Mouse (Mus musculus): ENCODE measurements at regions not wholly inside any gene's neighbourhood (a gene's known extent, or its start where the extent isn't known, plus 50 kb on each side); places are given as distances from the start of the nearest gene placed in this dataset.

GRCm38 (mm10) chr17:80796386-80796785 lies 68.1 kb upstream of the Map4k3 start:
- Histone ChIP-seq H3K4me1 (ENCODE audit: control insufficient read depth, insufficient read depth, insufficient read length) (peaks cover under 1% of the 10 kb centered on the region; the same call in 1 of the 2 replicates), H3K36me3 (ENCODE audit: control insufficient read depth, insufficient read depth, low read length) (no peaks in the 10 kb centered on the region), H3K4me3 (ENCODE audit: extremely low read depth, insufficient read depth, insufficient read length) (no peak overlapping the region), H3K27ac (ENCODE audit: insufficient read depth, low read length) (no peak overlapping the region), H3K27me3 (ENCODE audit: control insufficient read depth, insufficient read depth, low read length) (no peaks in the 10 kb centered on the region)
- no peak for DNase-seq (ENCODE audit: low read depth in 1 of 2, low spot score in 2 of 2)
- no peak for TF ChIP-seq POLR2A (IDR thresholded peaks at IDR 0.05; ENCODE audit: low read depth, low read length)
- no peak for TF ChIP-seq CTCF (IDR thresholded peaks at IDR 0.05; ENCODE audit: extremely low read depth, insufficient read depth, insufficient read length, insufficient replicate concordance)
- WGBS: 91% methylated on average over 8 of the region's 8 CpGs

- no peaks in the 10 kb centered on the region for H3K27me3 ChIP-seq (ENCODE audit: control insufficient read depth, insufficient read depth, low read length)
- WGBS: 91% methylated on average over 8 of the region's 8 CpGs
- H3K36me3 ChIP-seq (ENCODE audit: control insufficient read depth, insufficient read depth, low read length): no peaks in the 10 kb centered on the region
- DNase-seq (ENCODE audit: low read depth in 1 of 2, low spot score in 2 of 2): no peak
- H3K27ac ChIP-seq (ENCODE audit: insufficient read depth, low read length): no peak overlapping the region
- no peak overlapping the region for H3K4me3 ChIP-seq (ENCODE audit: extremely low read depth, insufficient read depth, insufficient read length)
- no peak for TF ChIP-seq CTCF (IDR thresholded peaks at IDR 0.05; ENCODE audit: extremely low read depth, insufficient read depth, insufficient read length, insufficient replicate concordance)
- TF ChIP-seq POLR2A (IDR thresholded peaks at IDR 0.05; ENCODE audit: low read depth, low read length): no peak
- H3K4me1 ChIP-seq (ENCODE audit: control insufficient read depth, insufficient read depth, insufficient read length): no peaks in the 10 kb centered on the region
These were observed 67.3 kb upstream of the Map4k3 start for GRCm38 (mm10) chr17:80795453-80796105.

GRCm38 (mm10) chr17:80792605-80793004 lies 64.3 kb upstream of the Map4k3 start:
- no peak overlapping the region for H3K27ac ChIP-seq (ENCODE audit: insufficient read depth, low read length)
- 46% methylated on average over 4 of the region's 4 CpGs for WGBS

GRCm38 (mm10) chr17:80789706-80790105 lies 61.4 kb upstream of the Map4k3 start:
- no peak for DNase-seq (ENCODE audit: low read depth in 1 of 2, low spot score in 2 of 2)
- Histone ChIP-seq H3K4me3 (ENCODE audit: extremely low read depth, insufficient read depth, insufficient read length) (no peak overlapping the region; the same call in 1 of the 2 replicates), H3K4me1 (ENCODE audit: control insufficient read depth, insufficient read depth, insufficient read length) (no peaks in the 10 kb centered on the region), H3K27ac (ENCODE audit: insufficient read depth, low read length) (no peak overlapping the region), H3K36me3 (ENCODE audit: control insufficient read depth, insufficient read depth, low read length) (no peaks in the 10 kb centered on the region), H3K27me3 (ENCODE audit: control insufficient read depth, insufficient read depth, low read length) (no peaks in the 10 kb centered on the region)
- no peak for TF ChIP-seq CTCF (IDR thresholded peaks at IDR 0.05; ENCODE audit: extremely low read depth, insufficient read depth, insufficient read length, insufficient replicate concordance)
- WGBS: 50% methylated on average over 12 of the region's 12 CpGs

More at GRCm38 (mm10) chr17:80792605-80793004, 64.3 kb upstream of the Map4k3 start:
- DNase-seq (ENCODE audit: low read depth in 1 of 2, low spot score in 2 of 2): no peak
- H3K36me3 ChIP-seq (ENCODE audit: control insufficient read depth, insufficient read depth, low read length): no peaks in the 10 kb centered on the region
- no peak overlapping the region for H3K4me3 ChIP-seq (ENCODE audit: extremely low read depth, insufficient read depth, insufficient read length)
- TF ChIP-seq CTCF (IDR thresholded peaks at IDR 0.05; ENCODE audit: extremely low read depth, insufficient read depth, insufficient read length, insufficient replicate concordance): no peak
- TF ChIP-seq POLR2A (IDR thresholded peaks at IDR 0.05; ENCODE audit: low read depth, low read length): no peak
- H3K27me3 ChIP-seq (ENCODE audit: control insufficient read depth, insufficient read depth, low read length): no peaks in the 10 kb centered on the region
- H3K4me1 ChIP-seq (ENCODE audit: control insufficient read depth, insufficient read depth, insufficient read length): no peaks in the 10 kb centered on the region

- H3K36me3 ChIP-seq (ENCODE audit: control insufficient read depth, insufficient read depth, low read length): no peaks in the 10 kb centered on the region
- TF ChIP-seq CTCF (IDR thresholded peaks at IDR 0.05; ENCODE audit: extremely low read depth, insufficient read depth, insufficient read length, insufficient replicate concordance): no peak
- no peak for TF ChIP-seq POLR2A (IDR thresholded peaks at IDR 0.05; ENCODE audit: low read depth, low read length)
- DNase-seq (ENCODE audit: low read depth in 1 of 2, low spot score in 2 of 2): no peak
- no peak overlapping the region for H3K27ac ChIP-seq (ENCODE audit: insufficient read depth, low read length)
- H3K4me3 ChIP-seq (ENCODE audit: extremely low read depth, insufficient read depth, insufficient read length): no peak overlapping the region
- H3K27me3 ChIP-seq (ENCODE audit: control insufficient read depth, insufficient read depth, low read length): no peaks in the 10 kb centered on the region
- WGBS: 85% methylated on average over 3 of the region's 3 CpGs
- H3K4me1 ChIP-seq (ENCODE audit: control insufficient read depth, insufficient read depth, insufficient read length): no peaks in the 10 kb centered on the region
These were observed 60.7 kb upstream of the Map4k3 start for GRCm38 (mm10) chr17:80789000-80789399.

- Histone ChIP-seq H3K36me3 (ENCODE audit: control insufficient read depth, insufficient read depth, low read length) (no peaks in the 10 kb centered on the region), H3K4me1 (ENCODE audit: control insufficient read depth, insufficient read depth, insufficient read length) (no peaks in the 10 kb centered on the region), H3K27me3 (ENCODE audit: control insufficient read depth, insufficient read depth, low read length) (no peaks in the 10 kb centered on the region), H3K27ac (ENCODE audit: insufficient read depth, low read length) (no peak overlapping the region), H3K4me3 (ENCODE audit: extremely low read depth, insufficient read depth, insufficient read length) (no peak overlapping the region)
- DNase-seq (ENCODE audit: low read depth in 1 of 2, low spot score in 2 of 2): no peak
- TF ChIP-seq CTCF (IDR thresholded peaks at IDR 0.05; ENCODE audit: extremely low read depth, insufficient read depth, insufficient read length, insufficient replicate concordance) (no peak), POLR2A (IDR thresholded peaks at IDR 0.05; ENCODE audit: low read depth, low read length) (no peak)
- 83% methylated on average over 2 of the region's 2 CpGs for WGBS
These were observed 58.6 kb upstream of the Map4k3 start for GRCm38 (mm10) chr17:80786858-80787257.

- no peak for DNase-seq (ENCODE audit: low read depth in 1 of 2, low spot score in 2 of 2)
- no peak overlapping the region for H3K4me3 ChIP-seq (ENCODE audit: extremely low read depth, insufficient read depth, insufficient read length)
- TF ChIP-seq POLR2A (IDR thresholded peaks at IDR 0.05; ENCODE audit: low read depth, low read length) (no peak), CTCF (IDR thresholded peaks at IDR 0.05; ENCODE audit: extremely low read depth, insufficient read depth, insufficient read length, insufficient replicate concordance) (no peak)
- H3K27me3 ChIP-seq (ENCODE audit: control insufficient read depth, insufficient read depth, low read length): no peaks in the 10 kb centered on the region
- no peaks in the 10 kb centered on the region for H3K36me3 ChIP-seq (ENCODE audit: control insufficient read depth, insufficient read depth, low read length)
- WGBS: 87% methylated on average over 8 of the region's 8 CpGs
- no peaks in the 10 kb centered on the region for H3K4me1 ChIP-seq (ENCODE audit: control insufficient read depth, insufficient read depth, insufficient read length)
- no peak overlapping the region for H3K27ac ChIP-seq (ENCODE audit: insufficient read depth, low read length)
These were observed 58.0 kb upstream of the Map4k3 start for GRCm38 (mm10) chr17:80786061-80786851.
